Mouse (Mus musculus) adipocyte (in vitro differentiated cells): ENCODE data around the gene Adam11.
A peak's percentile ranks its signal among the peaks of the same experiment; 100 is the strongest.
"Not testable (repeated sequence)": the region's sequence is repeated elsewhere in the genome, so short reads cannot be mapped to it uniquely, and the experiment has no call there.

ENCODE experiments used
- DNase-seq: peaks from one replicate; pipeline ENCODE4 v3.0.0-alpha.2; 2016; ENCODE audit warnings: low spot score

Gene Adam11

DNA sequence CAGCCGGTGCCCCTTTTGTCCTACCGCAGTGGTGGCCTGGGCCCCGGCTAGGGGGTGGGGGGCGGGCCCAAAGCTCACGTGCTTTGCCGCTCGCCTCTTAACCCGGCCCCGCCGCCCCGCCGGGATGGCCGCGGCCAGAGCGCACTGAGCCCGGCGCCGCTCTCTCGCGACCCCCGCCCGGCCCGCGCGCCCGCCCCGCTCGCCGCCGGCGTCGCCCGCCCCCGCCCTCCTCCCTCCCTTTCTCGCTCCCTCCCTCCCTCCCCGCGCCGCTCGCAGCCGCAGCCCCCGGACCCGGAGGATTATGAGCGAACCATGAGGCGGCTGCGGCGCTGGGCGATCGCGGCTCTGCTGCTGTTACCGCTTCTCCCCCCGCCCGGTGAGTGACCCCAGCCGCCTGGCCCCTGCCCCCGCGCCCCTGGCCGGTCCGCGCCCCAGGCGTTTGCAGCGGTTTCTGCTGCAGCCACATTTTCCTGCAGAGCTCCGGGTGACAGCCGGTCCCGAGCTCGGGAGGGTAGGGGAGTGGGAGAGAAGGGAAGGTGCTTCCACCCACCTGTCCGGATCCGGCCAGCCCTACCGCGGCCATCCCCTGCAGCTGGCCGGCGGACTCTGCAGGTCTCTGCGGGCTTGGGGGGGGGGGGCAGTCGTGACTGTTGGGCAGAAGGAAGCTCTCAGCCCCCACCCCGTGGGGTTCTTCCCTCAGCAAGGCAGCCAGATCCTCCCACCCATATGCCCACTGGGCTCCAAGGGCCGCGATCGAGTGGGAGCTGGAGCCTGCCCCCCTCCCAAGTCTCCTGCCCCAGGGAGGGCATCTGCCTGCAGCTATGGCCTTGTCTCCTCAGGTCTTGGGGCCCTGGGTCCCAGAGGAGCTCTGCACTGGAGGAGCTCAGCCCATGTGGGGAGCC is at the start of gene Adam11:
TSS of gene Adam11 (plus strand) at position 131 of the 902 bp plus-strand sequence.
- no peak for DNase-seq

DNA sequence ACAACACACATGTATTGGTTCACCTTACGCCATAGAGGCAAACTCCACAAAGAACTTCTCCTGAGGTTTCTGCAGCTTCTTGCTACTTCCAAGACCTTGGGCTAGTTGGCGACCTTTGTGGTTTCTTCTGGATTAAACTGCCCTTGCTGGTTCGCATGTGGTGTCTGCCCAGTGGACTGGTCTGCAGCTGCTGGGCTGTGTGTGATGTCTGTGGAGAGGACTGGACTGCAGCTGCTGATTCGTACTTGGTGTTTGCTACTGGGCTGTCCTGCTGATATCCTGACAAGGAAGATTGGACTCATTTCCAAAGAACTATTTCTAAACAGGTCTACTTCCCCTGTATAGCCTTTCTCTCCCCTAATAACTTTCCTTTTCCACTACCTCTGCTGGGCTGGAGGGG is 48.8 kb upstream of the Adam11 start:
- no peak for DNase-seq

DNA sequence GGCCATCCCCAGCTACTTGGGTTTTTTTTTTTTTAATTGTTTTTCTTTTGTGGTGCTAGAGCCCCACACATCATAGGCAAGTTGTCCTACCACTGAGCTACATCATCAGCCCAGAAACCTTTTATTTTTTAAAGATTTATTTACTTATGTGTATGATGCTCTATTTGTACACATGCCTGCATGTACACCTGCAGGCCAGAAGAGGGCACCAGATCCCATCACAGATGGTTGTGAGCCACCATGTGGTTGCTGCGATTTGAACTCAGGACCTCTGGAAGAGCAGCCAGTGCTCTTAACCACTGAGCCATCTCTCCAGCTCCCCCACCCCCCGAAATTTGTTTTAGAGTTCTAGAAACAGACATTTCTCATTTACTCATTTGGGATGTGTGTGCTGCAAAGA is 46.7 kb upstream of the Adam11 start:
- DNase-seq: not testable (repeated sequence)

DNA sequence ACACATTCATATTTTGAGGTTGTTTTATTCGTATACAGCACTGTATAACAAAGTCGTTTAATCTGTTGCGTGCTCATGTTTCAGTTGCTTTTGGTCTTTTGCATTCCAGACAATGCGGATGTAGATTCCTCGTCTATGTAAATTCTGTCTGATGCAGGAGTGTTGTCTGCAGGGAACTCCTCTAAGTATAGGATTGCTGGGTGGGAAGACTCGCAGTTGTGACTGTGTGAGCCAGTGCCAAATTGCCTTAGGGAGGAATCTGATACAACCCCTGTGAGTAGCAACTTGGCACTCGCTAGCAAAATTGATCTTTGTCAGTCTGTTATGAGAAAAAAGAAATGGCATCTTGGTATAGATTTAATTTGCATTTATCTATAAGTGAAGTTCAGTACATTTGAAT is 45.1 kb upstream of the Adam11 start:
- DNase-seq: no peak

DNA sequence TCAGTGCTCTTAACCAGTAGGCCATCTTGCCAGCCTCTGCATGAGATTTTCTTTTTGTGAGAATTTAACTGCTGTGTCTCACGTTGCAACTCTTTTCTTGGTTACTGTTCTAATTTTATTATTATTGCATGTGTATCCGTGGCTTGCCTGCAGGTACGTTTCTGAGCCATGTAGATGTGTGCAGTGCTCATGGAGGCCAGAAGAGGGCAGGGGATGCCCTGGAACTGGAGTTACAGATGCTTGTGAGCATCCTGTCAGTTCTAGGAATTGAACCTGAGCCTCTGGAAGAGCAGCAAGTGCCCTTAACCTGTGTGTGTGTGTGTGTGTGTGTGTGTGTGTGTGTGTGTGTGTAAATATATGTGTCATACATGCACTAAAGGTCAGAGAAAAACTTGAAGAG is 35.7 kb upstream of the Adam11 start:
- no peak for DNase-seq

DNA sequence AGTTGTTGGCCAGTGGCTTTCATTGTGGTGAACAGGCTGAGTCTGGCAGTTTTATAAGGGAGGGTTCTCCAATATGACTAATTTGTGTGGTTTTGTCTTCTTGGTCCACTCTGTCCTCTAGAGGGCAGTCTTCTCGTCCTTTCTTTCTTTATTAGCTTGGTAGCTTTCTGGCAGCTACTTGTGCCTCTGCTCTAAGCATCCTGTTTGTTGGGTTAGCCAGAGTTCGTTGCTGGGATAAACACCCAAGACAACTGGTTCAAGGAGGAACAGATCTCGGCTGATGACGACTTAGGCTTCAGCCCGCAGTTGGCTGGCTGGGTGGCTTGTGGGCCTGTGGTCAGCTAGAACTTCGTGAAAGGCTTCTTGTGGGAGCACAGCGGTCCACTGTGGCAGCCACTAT is 32.6 kb upstream of the Adam11 start:
- DNase-seq: peak; percentile 89

DNA sequence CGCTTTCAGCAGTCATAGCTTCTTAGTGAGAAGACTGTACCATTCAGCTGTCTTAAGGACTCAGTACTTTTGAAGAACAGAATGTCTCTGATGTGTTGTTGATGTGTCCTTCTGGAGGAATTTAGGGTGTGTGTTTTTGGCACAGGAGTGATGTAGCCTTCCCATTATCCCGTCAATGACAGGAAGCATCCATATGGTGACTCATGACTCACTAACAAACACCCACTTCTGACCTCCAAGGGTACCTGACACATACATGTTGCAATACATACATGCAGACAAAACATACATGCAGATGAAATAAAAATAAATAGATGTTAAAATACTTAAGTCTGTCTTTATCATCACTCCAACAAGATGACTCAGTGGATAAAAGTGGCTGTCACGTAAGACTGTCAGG is 31.4 kb upstream of the Adam11 start:
- DNase-seq: no peak

DNA sequence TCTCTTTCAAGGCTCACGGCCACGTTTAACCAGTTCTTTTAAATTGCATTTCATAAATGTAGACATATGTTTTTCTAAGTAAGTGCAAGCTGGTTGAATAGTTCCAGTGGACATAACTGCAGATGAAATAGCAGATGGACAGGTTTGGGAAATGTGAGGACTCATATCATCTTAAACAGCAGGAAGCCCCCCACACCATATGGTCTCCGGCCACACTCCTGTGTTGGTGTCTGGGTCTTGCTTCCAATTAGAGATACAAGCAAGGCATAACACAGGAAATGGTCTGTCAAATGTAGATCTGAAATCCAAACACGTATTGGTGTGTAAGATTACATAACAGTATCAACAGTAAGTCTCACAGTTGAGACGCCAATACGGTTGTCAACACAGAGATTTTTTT is 29.9 kb upstream of the Adam11 start:
- no peak for DNase-seq

DNA sequence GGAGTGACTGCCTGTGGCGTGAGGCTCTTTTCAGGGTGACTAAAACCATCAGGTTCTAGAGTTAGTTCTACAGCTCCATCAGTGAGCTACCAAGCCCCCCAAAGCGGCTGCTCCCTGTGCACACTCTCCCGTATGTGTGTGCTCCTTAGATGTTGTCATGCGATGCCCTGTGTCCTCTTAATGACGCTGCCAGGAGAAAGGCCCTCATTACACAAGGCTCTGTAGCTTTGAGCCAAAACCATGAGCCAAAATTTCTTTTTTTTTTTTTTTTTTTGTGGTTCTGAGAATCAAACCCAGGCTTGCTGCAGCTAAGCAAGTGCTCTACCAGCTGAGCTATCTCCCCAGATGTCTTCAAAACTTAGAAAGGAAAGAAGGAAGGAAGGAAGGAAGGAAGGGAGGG is 28.1 kb upstream of the Adam11 start:
- DNase-seq: peak; percentile 83

DNA sequence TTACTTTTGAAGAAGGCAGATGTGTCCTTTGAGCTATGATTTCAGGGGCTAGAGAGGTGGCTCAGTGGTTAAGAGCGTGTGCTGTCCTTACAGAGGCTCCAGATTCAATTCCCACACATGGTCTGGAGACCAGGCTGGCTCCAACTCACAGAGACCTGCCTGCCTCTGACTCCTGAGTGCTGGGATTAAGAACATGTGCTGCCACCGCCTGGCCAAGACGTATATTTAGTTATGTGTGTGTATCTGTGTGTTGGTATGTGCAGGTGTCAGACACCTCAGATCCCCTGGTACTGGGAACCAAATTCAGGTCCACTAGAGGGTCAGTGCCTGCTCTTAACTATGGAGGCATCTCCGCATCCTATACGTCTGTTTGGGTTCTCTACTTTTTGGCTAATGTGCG is 26.3 kb upstream of the Adam11 start:
- no peak for DNase-seq

DNA sequence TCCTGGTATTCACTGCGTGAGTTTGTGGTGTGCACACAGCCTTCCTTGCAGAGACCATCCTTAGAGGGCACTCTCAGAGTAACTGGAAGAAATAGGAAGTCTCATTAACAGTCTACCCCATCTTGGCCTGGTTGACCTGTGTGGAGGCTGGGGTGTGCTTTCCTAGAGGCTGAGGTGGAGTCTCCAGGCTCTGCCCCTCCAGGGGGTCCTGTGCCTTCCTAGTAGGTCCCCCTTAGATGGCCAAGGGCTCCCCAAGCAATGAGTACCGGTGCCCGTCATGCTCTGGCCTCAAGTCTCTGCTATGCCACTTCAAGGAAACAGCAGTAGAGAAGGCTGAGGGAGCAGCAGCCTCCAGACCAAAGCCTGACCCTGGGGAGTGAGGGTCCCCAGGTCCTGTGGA is 23.2 kb upstream of the Adam11 start:
- DNase-seq: no peak

DNA sequence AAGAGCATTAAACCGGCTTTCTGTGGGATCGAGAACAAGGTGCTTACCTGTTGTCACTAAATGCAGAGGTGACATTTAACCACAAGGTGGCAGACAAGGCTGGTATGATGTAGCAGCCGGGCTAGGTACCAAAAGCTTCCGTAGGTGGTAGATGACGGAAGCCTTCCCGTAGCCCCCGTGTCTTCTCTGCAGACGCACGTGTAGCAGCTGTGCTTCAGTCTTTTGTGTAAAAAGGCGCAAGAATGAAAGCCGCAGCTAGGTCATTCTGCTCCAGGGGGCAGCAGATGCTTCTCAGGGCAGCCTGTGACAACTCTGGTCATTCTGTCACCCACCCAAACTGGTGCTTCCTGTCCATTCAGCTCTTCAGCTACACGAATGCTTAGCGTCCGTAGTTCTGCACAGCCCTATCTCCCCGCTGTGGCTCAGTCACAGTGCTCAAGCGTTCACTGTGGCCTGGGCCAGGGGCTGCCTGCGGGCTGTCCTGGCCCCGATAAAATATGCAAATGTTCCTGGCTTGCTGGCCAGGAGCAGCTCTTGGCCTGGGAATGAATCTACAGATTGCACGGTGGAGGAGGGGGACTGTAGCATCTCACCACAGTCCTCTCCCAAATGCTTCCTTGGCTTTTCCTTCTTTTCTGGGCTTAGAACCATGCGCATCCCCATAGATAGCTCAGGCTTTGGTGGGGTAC is 21.8 kb upstream of the Adam11 start:
- DNase-seq: peak; percentile 37

DNA sequence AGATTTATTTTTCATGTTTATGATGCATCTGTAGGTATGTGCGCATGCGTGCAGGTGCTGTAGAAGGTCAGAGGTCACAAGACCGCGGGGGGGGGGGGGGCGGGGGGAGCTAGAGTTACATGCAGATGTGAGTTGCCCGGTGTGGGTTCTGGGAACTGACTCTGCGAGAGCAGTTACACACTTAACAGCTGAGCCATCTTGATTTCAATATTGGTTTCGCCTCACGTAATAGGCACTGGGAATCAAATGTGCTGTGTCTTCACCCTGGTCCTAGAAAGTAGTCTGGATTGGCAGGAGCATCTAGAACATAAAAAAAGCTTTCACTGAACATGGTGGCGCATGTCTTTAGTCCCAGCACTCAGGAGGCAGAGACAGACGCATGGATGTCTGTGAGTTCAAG is 20.6 kb upstream of the Adam11 start:
- DNase-seq: no peak

DNA sequence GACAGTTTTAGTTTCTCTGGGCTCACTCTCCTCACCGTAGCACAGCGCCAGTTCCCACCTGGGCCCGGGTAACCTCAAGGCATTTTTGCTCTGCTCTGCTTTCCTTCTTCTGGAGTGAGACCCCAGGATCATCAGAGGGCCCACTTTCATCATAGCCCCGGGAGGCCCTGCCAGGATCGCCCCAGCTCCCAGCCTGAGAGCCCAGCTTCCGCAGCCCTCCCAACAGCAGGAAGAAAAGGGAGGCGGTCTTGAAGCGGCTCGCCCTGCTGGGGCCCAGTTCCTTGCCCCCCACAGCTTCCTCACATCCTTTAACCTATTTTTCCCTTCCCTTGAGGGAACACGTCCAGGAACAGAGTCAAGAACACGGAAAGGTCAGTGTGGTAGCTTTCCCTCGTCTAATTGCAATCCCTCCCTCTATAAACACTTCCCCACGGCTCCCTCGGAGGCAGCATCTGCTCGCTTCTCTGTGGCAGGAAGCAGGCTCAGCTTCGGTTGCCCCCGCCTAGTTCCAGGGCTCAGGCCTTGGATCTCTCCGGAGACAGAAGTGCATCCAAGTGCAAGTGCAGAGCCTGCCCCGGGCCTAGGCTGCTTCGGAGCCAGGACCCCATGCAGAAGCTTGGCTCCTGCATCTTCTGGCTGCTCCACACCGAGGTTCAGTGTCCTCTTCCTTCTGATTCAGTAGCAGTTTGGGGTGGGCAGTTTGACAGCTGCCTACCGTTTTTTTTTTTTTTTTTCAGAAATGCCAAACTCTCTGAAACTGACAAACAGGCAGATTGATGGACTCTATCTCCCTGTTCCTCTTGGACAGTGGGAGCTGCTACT is 19.9 kb upstream of the Adam11 start:
- DNase-seq: no peak

DNA sequence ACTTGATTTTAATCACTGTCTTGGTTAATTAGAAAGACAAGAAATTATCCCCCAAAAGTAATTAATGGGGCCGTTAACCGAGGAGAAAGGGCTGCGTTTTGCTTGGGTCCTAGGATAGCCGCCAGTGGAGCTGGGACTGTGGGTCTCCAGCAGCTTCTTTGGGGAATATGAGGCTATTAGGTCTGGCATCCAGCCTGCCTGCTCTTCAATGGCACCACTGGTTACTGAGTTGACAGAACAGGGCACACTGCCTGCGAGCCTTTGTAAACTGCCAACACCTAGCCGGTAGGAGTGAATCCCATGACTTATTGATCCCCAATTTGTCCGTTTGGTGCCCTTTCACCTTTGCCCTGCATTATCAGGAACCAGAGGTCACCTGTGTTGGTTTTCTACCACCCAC is 19.2 kb upstream of the Adam11 start:
- no peak for DNase-seq

DNA sequence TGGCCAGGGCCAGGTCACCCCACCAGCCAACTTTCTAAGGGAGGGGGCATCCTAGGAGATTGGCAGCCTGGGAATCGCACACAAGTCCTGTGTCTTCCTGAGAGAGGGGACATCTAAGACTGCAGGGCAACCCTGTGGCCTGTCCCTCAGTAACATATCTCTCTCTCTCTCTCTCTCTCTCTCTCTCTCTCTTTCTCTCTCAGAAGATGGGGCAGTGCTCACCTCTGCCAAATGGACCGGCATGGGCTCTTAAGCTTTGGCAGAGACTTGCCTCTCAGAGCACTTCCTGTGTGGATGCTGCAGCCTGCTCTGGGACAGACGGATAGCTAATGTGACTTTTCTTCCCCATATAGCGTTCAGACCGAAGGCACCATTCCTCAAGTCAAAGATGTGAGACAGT is 18.4 kb upstream of the Adam11 start:
- no peak for DNase-seq

DNA sequence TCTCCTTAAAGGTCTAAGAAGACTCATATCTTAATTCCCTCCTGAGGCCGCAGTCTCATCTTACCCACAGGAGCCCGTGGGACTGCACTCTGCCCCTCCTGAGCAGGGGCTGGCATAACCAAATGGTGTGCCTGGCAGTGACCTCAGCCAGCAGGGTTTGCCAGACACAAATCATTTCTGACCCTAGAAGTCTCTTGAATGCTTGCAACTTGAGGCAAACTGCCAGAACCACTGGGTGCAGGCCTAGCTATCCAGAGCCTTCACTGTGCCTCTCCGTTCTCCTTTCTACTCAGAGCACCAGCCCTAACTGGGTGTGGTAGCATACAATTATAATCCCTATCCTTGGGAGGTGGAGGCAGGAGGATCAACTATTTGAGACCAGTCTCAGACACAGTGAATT is 16.5 kb upstream of the Adam11 start:
- peak; percentile 82 for DNase-seq

DNA sequence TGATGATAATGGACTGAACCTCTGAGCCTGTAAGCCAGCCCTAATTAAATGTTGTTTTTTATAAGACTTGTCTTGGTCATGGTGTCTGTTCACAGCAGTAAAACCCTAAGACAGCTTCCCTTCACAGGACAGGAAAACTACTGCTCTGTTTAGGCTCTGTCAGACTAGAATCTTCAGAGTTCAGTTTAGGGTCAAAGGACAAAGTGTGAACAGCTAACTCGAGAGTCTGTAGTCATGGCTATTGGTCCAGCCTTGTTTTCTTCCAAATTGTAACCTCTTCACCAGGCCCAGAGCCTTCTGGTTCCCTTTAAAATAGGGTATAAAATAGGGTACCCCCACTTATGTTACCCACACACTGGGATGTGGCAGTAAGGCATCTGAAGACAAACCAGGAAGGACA is 13.4 kb upstream of the Adam11 start:
- DNase-seq: no peak

DNA sequence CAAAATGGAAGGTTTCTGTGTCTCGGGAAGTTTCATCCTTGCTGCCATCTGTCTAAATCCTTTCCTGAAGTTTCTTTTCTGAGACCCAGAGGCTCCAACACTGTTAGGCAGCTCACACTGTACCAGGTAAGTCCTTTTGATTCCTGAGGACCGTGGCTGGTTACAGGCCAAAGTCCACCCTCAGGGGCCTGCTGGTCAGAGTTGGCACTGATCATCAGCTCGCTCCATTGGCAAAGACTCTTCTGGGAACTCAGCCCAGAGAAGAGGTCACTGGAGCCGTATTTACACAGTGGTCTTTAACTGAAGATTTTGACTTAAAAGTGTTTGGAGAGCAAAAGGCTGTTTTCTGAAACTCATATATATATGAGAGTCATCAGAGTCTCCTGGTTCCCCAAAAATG is 12.9 kb upstream of the Adam11 start:
- peak; percentile 89 for DNase-seq

DNA sequence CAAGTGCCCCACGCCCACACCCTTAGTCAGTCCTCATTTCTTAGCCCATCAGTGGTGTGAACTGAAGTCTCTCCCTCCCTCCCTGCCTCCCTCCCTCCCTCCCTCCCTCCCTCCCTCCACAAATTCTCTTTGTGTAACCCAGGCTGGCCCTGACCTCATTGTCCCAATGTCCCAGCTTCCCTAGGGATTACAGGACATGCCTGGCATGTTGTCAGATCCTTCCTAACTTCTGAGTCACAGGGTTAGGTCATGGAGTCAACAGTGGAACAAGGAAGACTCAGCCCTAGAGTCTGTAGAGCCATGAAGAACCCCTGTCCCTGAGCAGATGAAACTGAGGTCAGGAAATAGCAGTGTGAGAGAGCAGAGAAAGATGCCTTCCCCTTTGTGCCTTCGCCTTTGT is 11.5 kb upstream of the Adam11 start:
- DNase-seq: peak; percentile 67

DNA sequence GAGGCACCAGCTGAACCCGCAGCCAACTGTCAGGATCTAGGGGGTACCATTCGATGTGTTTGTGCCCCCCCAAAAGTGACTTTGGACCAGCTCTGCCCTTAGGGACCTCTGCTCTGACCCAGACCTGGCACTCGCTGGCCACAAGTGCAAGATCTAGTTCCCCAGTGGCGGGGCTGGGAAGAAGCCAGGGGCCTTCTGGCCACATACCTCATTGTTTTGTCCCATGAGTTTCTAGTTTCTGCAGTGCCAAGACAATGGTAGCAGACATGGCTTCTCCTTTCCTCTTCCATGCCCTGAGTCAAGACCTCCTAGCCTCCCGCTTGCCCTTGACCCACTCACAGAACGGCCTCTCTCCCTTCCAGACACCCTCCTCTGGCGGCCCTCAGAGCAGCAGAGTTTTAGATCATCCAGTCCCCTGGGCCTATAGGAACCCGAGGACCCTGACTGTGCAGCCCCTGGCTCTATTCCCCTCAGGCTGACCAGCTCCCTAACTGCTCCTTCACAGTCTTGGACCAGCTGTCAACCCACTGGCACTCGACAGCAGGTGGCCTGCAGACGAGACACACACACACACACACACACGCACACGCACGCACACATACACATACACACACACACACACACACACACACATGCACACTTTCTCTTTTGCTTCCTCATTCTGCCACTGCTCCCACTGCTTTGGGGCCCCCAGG is 8.2 kb upstream of the Adam11 start:
- peak; percentile 59 for DNase-seq
